Mouse (Mus musculus): Measurements from ENCODE around the gene Ifitm3. TPM values are rescaled to one million over a fixed set of nuclear protein-coding genes. Genes with fewer than 3 reads are reported as not detected.

Ifitm3 gene
- total and polyA plus RNA-seq, 3 experiments, result 0.25 TPM; not detected in 2

Other genes starting within 250 kb of the Ifitm3 start
Only the 20 nearest of the 31 such genes appear.
- gene Gm45785, start 154.4 kb downstream of the Ifitm3 start, total RNA-seq (2012; rRNA removed), result not detected in 2 replicates
- not detected in 2 replicates for gene Gm45785, start 154.4 kb downstream of the Ifitm3 start, total RNA-seq (2014; rRNA removed)
- not detected in 2 replicates for gene Gm45785, start 154.4 kb downstream of the Ifitm3 start, polyA plus RNA-seq (2012; ENCODE audit: insufficient read length, low read depth)
- gene Ric8a, start 153.8 kb downstream of the Ifitm3 start, total RNA-seq (2012; rRNA removed), result 66.5 and 80.9 TPM in 2 replicates
- gene Ric8a, start 153.8 kb downstream of the Ifitm3 start, total RNA-seq (2014; rRNA removed), result 53.2 and 54.2 TPM in 2 replicates
- gene Ric8a, start 153.8 kb downstream of the Ifitm3 start, polyA plus RNA-seq (2012; ENCODE audit: insufficient read length, low read depth), result 56.4 and 61.9 TPM in 2 replicates
- gene Bet1l, start 153.2 kb downstream of the Ifitm3 start, total RNA-seq (2012; rRNA removed), result 13.8 and 16.7 TPM in 2 replicates
- gene Bet1l, start 153.2 kb downstream of the Ifitm3 start, total RNA-seq (2014; rRNA removed), result 11.6 and 13.1 TPM in 2 replicates
- gene Bet1l, start 153.2 kb downstream of the Ifitm3 start, polyA plus RNA-seq (2012; ENCODE audit: insufficient read length, low read depth), result 24.3 and 25.1 TPM in 2 replicates
- 165 and 189 TPM in 2 replicates for gene Psmd13, start 128.8 kb downstream of the Ifitm3 start, total RNA-seq (2012; rRNA removed)
- gene Psmd13, start 128.8 kb downstream of the Ifitm3 start, total RNA-seq (2014; rRNA removed), result 166 and 168 TPM in 2 replicates
- 185 and 245 TPM in 2 replicates for gene Psmd13, start 128.8 kb downstream of the Ifitm3 start, polyA plus RNA-seq (2012; ENCODE audit: insufficient read length, low read depth)
- 17.8 and 23.7 TPM in 2 replicates for gene Sirt3, start 128.5 kb downstream of the Ifitm3 start, total RNA-seq (2012; rRNA removed)
- 14.9 and 16.6 TPM in 2 replicates for gene Sirt3, start 128.5 kb downstream of the Ifitm3 start, total RNA-seq (2014; rRNA removed)
- gene Sirt3, start 128.5 kb downstream of the Ifitm3 start, polyA plus RNA-seq (2012; ENCODE audit: insufficient read length, low read depth), result 10.3 and 12.6 TPM in 2 replicates
- not detected in 2 replicates for gene Cox8b, start 110.3 kb downstream of the Ifitm3 start, total RNA-seq (2012; rRNA removed)
- not detected in 2 replicates for gene Cox8b, start 110.3 kb downstream of the Ifitm3 start, total RNA-seq (2014; rRNA removed)
- gene Cox8b, start 110.3 kb downstream of the Ifitm3 start, polyA plus RNA-seq (2012; ENCODE audit: insufficient read length, low read depth), result not detected in 2 replicates
- gene Nlrp6, start 89.9 kb downstream of the Ifitm3 start, total RNA-seq (2012; rRNA removed), result 0.08 and 0.21 TPM in 2 replicates
- gene Nlrp6, start 89.9 kb downstream of the Ifitm3 start, total RNA-seq (2014; rRNA removed), result not detected in 2 replicates
- gene Nlrp6, start 89.9 kb downstream of the Ifitm3 start, polyA plus RNA-seq (2012; ENCODE audit: insufficient read length, low read depth), result 0.14 and 0.15 TPM in 2 replicates
- 3.3 and 3.7 TPM in 2 replicates for gene Pgghg, start 69.4 kb downstream of the Ifitm3 start, total RNA-seq (2012; rRNA removed)
- gene Pgghg, start 69.4 kb downstream of the Ifitm3 start, total RNA-seq (2014; rRNA removed), result 3.2 and 4.0 TPM in 2 replicates
- gene Pgghg, start 69.4 kb downstream of the Ifitm3 start, polyA plus RNA-seq (2012; ENCODE audit: insufficient read length, low read depth), result 3.1 and 3.6 TPM in 2 replicates
- gene Ifitm5, start 60.5 kb downstream of the Ifitm3 start, total RNA-seq (2012; rRNA removed), result 0.68 and 0.76 TPM in 2 replicates
- gene Ifitm5, start 60.5 kb downstream of the Ifitm3 start, total RNA-seq (2014; rRNA removed), result not detected in 2 replicates
- 0.55 and 0.71 TPM in 2 replicates for gene Ifitm5, start 60.5 kb downstream of the Ifitm3 start, polyA plus RNA-seq (2012; ENCODE audit: insufficient read length, low read depth)
- gene Gm45717, start 54.8 kb downstream of the Ifitm3 start, total RNA-seq (2012; rRNA removed), result not detected in 2 replicates
- not detected in 2 replicates for gene Gm45717, start 54.8 kb downstream of the Ifitm3 start, total RNA-seq (2014; rRNA removed)
- not detected in 2 replicates for gene Gm45717, start 54.8 kb downstream of the Ifitm3 start, polyA plus RNA-seq (2012; ENCODE audit: insufficient read length, low read depth)
- 128 and 136 TPM in 2 replicates for gene Ifitm2, start 54.8 kb downstream of the Ifitm3 start, total RNA-seq (2012; rRNA removed)
- 314 and 381 TPM in 2 replicates for gene Ifitm2, start 54.8 kb downstream of the Ifitm3 start, total RNA-seq (2014; rRNA removed)
- gene Ifitm2, start 54.8 kb downstream of the Ifitm3 start, polyA plus RNA-seq (2012; ENCODE audit: insufficient read length, low read depth), result 159 and 213 TPM in 2 replicates
- 55.5 and 62.0 TPM in 2 replicates for gene Ifitm1, start 43.5 kb downstream of the Ifitm3 start, total RNA-seq (2012; rRNA removed)
- 32.9 and 33.6 TPM in 2 replicates for gene Ifitm1, start 43.5 kb downstream of the Ifitm3 start, total RNA-seq (2014; rRNA removed)
- 10.9 and 14.8 TPM in 2 replicates for gene Ifitm1, start 43.5 kb downstream of the Ifitm3 start, polyA plus RNA-seq (2012; ENCODE audit: insufficient read length, low read depth)
- not detected in 2 replicates for gene Ifitm6, start 7.2 kb upstream of the Ifitm3 start, total RNA-seq (2012; rRNA removed)
- gene Ifitm6, start 7.2 kb upstream of the Ifitm3 start, total RNA-seq (2014; rRNA removed), result not detected in 2 replicates
- not detected in 2 replicates for gene Ifitm6, start 7.2 kb upstream of the Ifitm3 start, polyA plus RNA-seq (2012; ENCODE audit: insufficient read length, low read depth)
- gene Gm17387, start 18.4 kb upstream of the Ifitm3 start, total RNA-seq (2012; rRNA removed), result not detected in 2 replicates
- not detected in 2 replicates for gene Gm17387, start 18.4 kb upstream of the Ifitm3 start, total RNA-seq (2014; rRNA removed)
- gene Gm17387, start 18.4 kb upstream of the Ifitm3 start, polyA plus RNA-seq (2012; ENCODE audit: insufficient read length, low read depth), result not detected in 2 replicates
- gene B4galnt4, start 50.3 kb upstream of the Ifitm3 start, total RNA-seq (2012; rRNA removed), result 11.2 and 13.1 TPM in 2 replicates
- 0.70 and 0.91 TPM in 2 replicates for gene B4galnt4, start 50.3 kb upstream of the Ifitm3 start, total RNA-seq (2014; rRNA removed)
- gene B4galnt4, start 50.3 kb upstream of the Ifitm3 start, polyA plus RNA-seq (2012; ENCODE audit: insufficient read length, low read depth), result 2.9 TPM in 2 replicates
- 52.8 and 63.1 TPM in 2 replicates for gene Pkp3, start 67.4 kb upstream of the Ifitm3 start, total RNA-seq (2012; rRNA removed)
- 23.9 and 25.3 TPM in 2 replicates for gene Pkp3, start 67.4 kb upstream of the Ifitm3 start, total RNA-seq (2014; rRNA removed)
- 37.8 and 38.0 TPM in 2 replicates for gene Pkp3, start 67.4 kb upstream of the Ifitm3 start, polyA plus RNA-seq (2012; ENCODE audit: insufficient read length, low read depth)
- gene Sigirr, start 89.8 kb upstream of the Ifitm3 start, total RNA-seq (2012; rRNA removed), result 12.9 and 19.2 TPM in 2 replicates
- gene Sigirr, start 89.8 kb upstream of the Ifitm3 start, total RNA-seq (2014; rRNA removed), result 13.2 and 15.6 TPM in 2 replicates
- 15.2 and 16.1 TPM in 2 replicates for gene Sigirr, start 89.8 kb upstream of the Ifitm3 start, polyA plus RNA-seq (2012; ENCODE audit: insufficient read length, low read depth)
- 0.04 TPM in 2 replicates for gene Ano9, start 107.0 kb upstream of the Ifitm3 start, total RNA-seq (2012; rRNA removed)
- not detected in 2 replicates for gene Ano9, start 107.0 kb upstream of the Ifitm3 start, total RNA-seq (2014; rRNA removed)
- not detected in 2 replicates for gene Ano9, start 107.0 kb upstream of the Ifitm3 start, polyA plus RNA-seq (2012; ENCODE audit: insufficient read length, low read depth)
- gene Ptdss2, start 111.6 kb upstream of the Ifitm3 start, total RNA-seq (2012; rRNA removed), result 10.6 and 12.0 TPM in 2 replicates
- 2.5 and 2.9 TPM in 2 replicates for gene Ptdss2, start 111.6 kb upstream of the Ifitm3 start, total RNA-seq (2014; rRNA removed)
- 22.9 and 33.5 TPM in 2 replicates for gene Ptdss2, start 111.6 kb upstream of the Ifitm3 start, polyA plus RNA-seq (2012; ENCODE audit: insufficient read length, low read depth)
- 133 and 137 TPM in 2 replicates for gene Rnh1, start 162.1 kb upstream of the Ifitm3 start, total RNA-seq (2012; rRNA removed)
- gene Rnh1, start 162.1 kb upstream of the Ifitm3 start, total RNA-seq (2014; rRNA removed), result 84.7 and 91.0 TPM in 2 replicates
- gene Rnh1, start 162.1 kb upstream of the Ifitm3 start, polyA plus RNA-seq (2012; ENCODE audit: insufficient read length, low read depth), result 95.5 and 103 TPM in 2 replicates